Mouse (Mus musculus) thymus, adult 2 months (tissue): ENCODE measurements at regions not wholly inside any gene's neighbourhood (a gene's known extent, or its start where the extent isn't known, plus 50 kb on each side); places are given as distances from the start of the nearest gene placed in this dataset.

ENCODE experiments used
- CTCF ChIP-seq: fragments of 200-500 bp; IDR thresholded peaks from 2 replicates; pipeline ENCODE4 v1.5.1; 2012; ENCODE audit warnings: mild to moderate bottlenecking, control low read depth, low read length, moderate library complexity, borderline replicate concordance; ENCODE audit not compliant: control insufficient read depth, poor library complexity, insufficient read depth; ENCODE audit errors: extremely low read depth
- POLR2A ChIP-seq: fragments of 200-500 bp; IDR thresholded peaks from 2 replicates; pipeline ENCODE4 v1.6.1; 2012; ENCODE audit warnings: mild to moderate bottlenecking, low read length, control low read depth, moderate library complexity; ENCODE audit not compliant: control insufficient read depth, poor library complexity, insufficient read depth; ENCODE audit errors: extremely low read depth

- TF ChIP-seq POLR2A = no peak
- TF ChIP-seq CTCF = no peak
Measured at GRCm38 (mm10) chr19:3167683-3168082, 115.0 kb upstream of the Mrpl21 start.
